Mouse (Mus musculus): Measurements from ENCODE around the gene Hand1. TPM values are rescaled to one million over a fixed set of nuclear protein-coding genes. Genes with fewer than 3 reads are reported as not detected.
A peak's percentile ranks its signal among the peaks of the same experiment; 100 is the strongest.

Gene Hand1
- total and polyA plus RNA-seq, 3 experiments = not detected

DNA sequence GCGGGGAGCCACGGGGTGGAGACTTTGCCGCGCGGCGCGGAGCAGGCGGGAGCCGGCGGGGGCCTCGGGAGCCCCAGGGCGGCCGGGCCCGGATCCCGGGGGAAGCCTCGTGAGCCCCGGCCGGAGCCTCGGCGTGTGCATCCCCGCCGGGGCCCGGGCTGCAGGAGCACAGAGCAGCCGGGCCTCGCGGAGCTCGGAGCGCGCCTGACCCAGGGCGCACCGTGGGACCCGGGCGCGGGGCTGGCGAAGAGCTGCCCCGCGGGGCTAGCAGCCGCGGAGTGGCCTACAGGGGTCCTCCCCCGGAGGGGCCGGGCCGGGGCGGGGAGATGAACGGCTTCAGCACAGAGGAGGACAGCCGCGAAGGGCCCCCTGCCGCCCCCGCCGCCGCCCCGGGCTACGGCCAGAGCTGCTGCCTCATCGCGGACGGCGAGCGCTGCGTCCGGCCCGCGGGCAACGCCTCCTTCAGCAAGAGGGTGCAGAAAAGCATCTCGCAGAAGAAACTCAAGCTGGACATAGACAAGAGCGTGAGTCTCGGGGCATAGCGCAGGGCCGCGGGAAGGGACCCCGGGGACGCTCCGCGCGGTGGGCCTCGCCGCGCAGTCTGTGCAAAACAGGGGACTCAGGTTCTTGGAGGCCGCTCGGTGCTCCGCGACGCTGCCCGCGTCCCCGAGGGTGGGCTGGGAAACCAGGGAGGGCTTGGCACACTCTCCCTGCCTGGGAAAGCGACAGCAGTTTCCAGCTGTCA is 30.7 kb downstream of the Hand1 start:
- peak; percentile 63 for DNase-seq (ENCODE audit: low read depth, low spot score)
- H3K4me3 ChIP-seq (ENCODE audit: control insufficient read depth in 1 of 2, insufficient read depth in 1 of 2, low read depth in 2 of 2, low read length in 2 of 2) = peak overlapping the region; percentile 66 to 93
- no peaks in the 10 kb centered on the region for H3K27me3 ChIP-seq (ENCODE audit: control insufficient read depth in 1 of 2, insufficient read depth in 2 of 2, low read length in 2 of 2)
- peak overlapping the region; percentile 83 for H3K9ac ChIP-seq (ENCODE audit: control insufficient read depth, low read depth, low read length, poor library complexity, severe bottlenecking)
- TF ChIP-seq MXI1 (IDR thresholded peaks at IDR 0.05; ENCODE audit: low read depth, low read length) (peak; percentile 11; the same call in 1 of the 2 replicates), GATA1 (IDR thresholded peaks at IDR 0.05; ENCODE audit: low read depth, low read length) (no peak), MAZ (IDR thresholded peaks at IDR 0.05; ENCODE audit: low read depth, low read length) (no peak), SIN3A (IDR thresholded peaks at IDR 0.05; ENCODE audit: low read length) (peak; percentile 53; the same call in 1 of the 2 replicates), MAFK (IDR thresholded peaks at IDR 0.05; ENCODE audit: borderline replicate concordance, low read depth, low read length) (no peak), ELF1 (IDR thresholded peaks at IDR 0.05; ENCODE audit: low read depth, low read length) (no peak), USF1 (IDR thresholded peaks at IDR 0.05; ENCODE audit: low read depth, low read length) (no peak), MYB (IDR thresholded peaks at IDR 0.05; ENCODE audit: low read depth, low read length) (no peak), ZC3H11A (IDR thresholded peaks at IDR 0.05; ENCODE audit: low read depth, low read length) (no peak)
- H3K9me3 ChIP-seq (replicated peaks; ENCODE audit: insufficient read depth, low read length) = no peaks in the 10 kb centered on the region
- no peak overlapping the region for H3K27ac ChIP-seq (ENCODE audit: control insufficient read depth, low read depth, low read length)
- peaks cover 4 to 24% of the 10 kb centered on the region in 2 experiments for H3K4me1 ChIP-seq (ENCODE audit: control insufficient read depth in 1 of 2, insufficient read depth in 2 of 2, low read length in 2 of 2)
- peaks cover 0 to 22% of the 10 kb centered on the region in 2 experiments; a peak in 2 of 4 replicates for H3K36me3 ChIP-seq (ENCODE audit: control insufficient read depth in 1 of 2, insufficient read depth in 2 of 2, low read length in 2 of 2)
- H3K79me2 ChIP-seq (ENCODE audit: control insufficient read depth, insufficient read depth, low read length, poor library complexity) = peaks cover 26% of the 10 kb centered on the region

DNA sequence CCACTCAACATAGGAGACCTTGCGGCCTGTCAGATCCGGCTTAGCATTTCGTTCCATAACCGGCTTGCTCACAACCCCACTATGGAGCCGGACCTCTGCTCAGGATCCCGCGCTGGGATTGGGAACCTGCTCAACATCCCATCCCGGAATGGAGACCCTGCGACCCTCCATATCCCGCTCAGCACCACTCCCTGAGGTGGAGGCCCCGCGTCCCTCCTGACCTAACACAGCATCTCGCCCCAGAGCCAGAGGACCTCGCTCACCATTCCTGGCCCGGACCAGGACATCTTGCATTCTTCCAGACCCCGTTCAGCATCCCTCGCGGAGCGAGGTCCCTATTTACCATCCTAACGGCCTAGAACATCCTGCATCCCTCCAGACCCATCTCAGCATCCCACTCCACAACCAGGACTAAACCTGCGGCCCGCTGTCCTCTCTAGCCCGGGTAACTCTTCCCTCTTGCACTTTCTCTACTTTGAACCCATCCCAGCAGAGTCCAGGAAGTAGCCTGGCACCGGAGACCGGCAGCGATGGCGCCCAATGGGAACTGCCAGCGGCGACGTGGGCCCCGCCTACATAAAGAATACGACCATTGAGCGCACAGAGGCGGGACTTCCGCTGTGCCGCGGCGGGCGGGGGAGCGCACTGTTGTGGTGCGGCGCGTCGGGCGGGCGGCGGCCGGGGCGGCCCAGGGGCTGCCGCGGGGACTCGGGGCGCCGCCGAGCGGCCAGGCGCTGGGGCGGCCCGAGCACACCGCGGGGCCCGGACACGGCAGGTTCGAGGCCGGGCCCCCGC is 31.4 kb downstream of the Hand1 start, which contains the start of gene Sap30l:
TSS of gene Sap30l (plus strand) at position 667 of the 795 bp plus-strand sequence.
- Histone ChIP-seq H3K27me3 (ENCODE audit: control insufficient read depth in 1 of 2, insufficient read depth in 2 of 2, low read length in 2 of 2) (no peaks in the 10 kb centered on the region), H3K4me3 (ENCODE audit: control insufficient read depth in 1 of 2, insufficient read depth in 1 of 2, low read depth in 2 of 2, low read length in 2 of 2) (peak within 1 kb of the TSS; percentile 81 to 96), H3K4me1 (ENCODE audit: control insufficient read depth in 1 of 2, insufficient read depth in 2 of 2, low read length in 2 of 2) (peaks cover 4 to 24% of the 10 kb centered on the region in 2 experiments), H3K9me3 (replicated peaks; ENCODE audit: insufficient read depth, low read length) (no peaks in the 10 kb centered on the region), H3K79me2 (ENCODE audit: control insufficient read depth, insufficient read depth, low read length, poor library complexity) (peaks cover 26% of the 10 kb centered on the region), H3K36me3 (ENCODE audit: control insufficient read depth in 1 of 2, insufficient read depth in 2 of 2, low read length in 2 of 2) (peaks cover 0 to 22% of the 10 kb centered on the region in 2 experiments; a peak in 2 of 4 replicates), H3K9ac (ENCODE audit: control insufficient read depth, low read depth, low read length, poor library complexity, severe bottlenecking) (peak within 1 kb of the TSS; percentile 83), H3K27ac (ENCODE audit: control insufficient read depth, low read depth, low read length) (peak within 1 kb of the TSS; percentile 52)
- peak; percentile 98 for DNase-seq (ENCODE audit: low read depth, low spot score)
- no peak for TF ChIP-seq USF1 (IDR thresholded peaks at IDR 0.05; ENCODE audit: low read depth, low read length)
- no peak for TF ChIP-seq E2F4 (IDR thresholded peaks at IDR 0.05; ENCODE audit: borderline replicate concordance, low read depth, low read length)
- no peak for TF ChIP-seq BHLHE40 (IDR thresholded peaks at IDR 0.05; ENCODE audit: borderline replicate concordance, low read depth, low read length)
- TF ChIP-seq TAL1 (IDR thresholded peaks at IDR 0.05; ENCODE audit: low read length) = no peak
- no peak for TF ChIP-seq UBTF (IDR thresholded peaks at IDR 0.05; ENCODE audit: borderline replicate concordance, insufficient read depth, low read depth, low read length)
- TF ChIP-seq NRF1 (IDR thresholded peaks at IDR 0.05; ENCODE audit: insufficient read depth, low read depth, low read length, poor library complexity, severe bottlenecking) = 0 out of 2 replicates have a peak, but pooled peaks have one; percentile 39
- TF ChIP-seq MYB (IDR thresholded peaks at IDR 0.05; ENCODE audit: low read depth, low read length) = no peak
- 0 out of 6 replicates have a peak, but pooled peaks of 1 of the 3 experiments have one; percentile 7 for TF ChIP-seq CTCF (IDR thresholded peaks at IDR 0.05 in 2 of 3, conservative IDR thresholded peaks at IDR 0.05 in 1 of 3; ENCODE audit: control insufficient read depth in 1 of 3, insufficient read depth in 1 of 3, low read depth in 2 of 3, low read length in 3 of 3, poor library complexity in 1 of 3, severe bottlenecking in 1 of 3)
- TF ChIP-seq CHD1 (IDR thresholded peaks at IDR 0.05; ENCODE audit: low read depth, low read length) = peak; percentile 71; the same call in 1 of the 2 replicates
- TF ChIP-seq SMC3 (IDR thresholded peaks at IDR 0.05; ENCODE audit: low read depth, low read length) = no peak
- TF ChIP-seq KAT2A (conservative IDR thresholded peaks at IDR 0.05; ENCODE audit: low read depth, low read length) = no peak; the same call in 1 of the 2 replicates
- no peak for TF ChIP-seq RCOR1 (IDR thresholded peaks at IDR 0.05; ENCODE audit: low read depth, low read length)
- no peak for TF ChIP-seq GATA1 (IDR thresholded peaks at IDR 0.05; ENCODE audit: low read depth, low read length)
- TF ChIP-seq MEF2A (IDR thresholded peaks at IDR 0.05; ENCODE audit: extremely low read depth, insufficient replicate concordance, low read depth, low read length, poor library complexity, severe bottlenecking) = no peak
- TF ChIP-seq SIN3A (IDR thresholded peaks at IDR 0.05; ENCODE audit: low read length) = peak; percentile 85
- peak; percentile 90; the same call in 1 of the 2 replicates for TF ChIP-seq ZMIZ1 (IDR thresholded peaks at IDR 0.05; ENCODE audit: low read depth, low read length)
- no peak for TF ChIP-seq GABPA (IDR thresholded peaks at IDR 0.05; ENCODE audit: low read depth, low read length)
- no peak for TF ChIP-seq USF2 (IDR thresholded peaks at IDR 0.05; ENCODE audit: borderline replicate concordance in 1 of 2, insufficient read depth in 1 of 2, low read depth in 1 of 2, low read length in 2 of 2)
- TF ChIP-seq NELFE (IDR thresholded peaks at IDR 0.05; ENCODE audit: low read depth, low read length) = peak; percentile 92
- no peak for TF ChIP-seq JUND (IDR thresholded peaks at IDR 0.05; ENCODE audit: low read depth, low read length)
- no peak for TF ChIP-seq ZNF384 (IDR thresholded peaks at IDR 0.05; ENCODE audit: low read depth, low read length)
